Mouse (Mus musculus): ENCODE measurements around the gene Myzap. TPM values are rescaled to one million over a fixed set of nuclear protein-coding genes. Genes with fewer than 3 reads are reported as not detected.

The Myzap gene
- polyA plus RNA-seq, 1 experiment from 2014 or later = 17.3 TPM

GRCm38 (mm10) chr9:71592577-71593285, 571 bp upstream of the Myzap start:
- whole genome bisulfite sequencing = 32% methylated on average over 6 of the region's 6 CpGs
- peak; percentile 5; the same call in 1 of the 2 replicates for ATAC-seq (replicated peaks; ENCODE audit: low FRiP score)
- peak overlapping the region; percentile 51; the same call in 1 of the 2 replicates for H3K27ac ChIP-seq

GRCm38 (mm10) chr9:71591106-71591505, 1.1 kb downstream of the Myzap start:
- WGBS = 25% methylated on average over 5 of the region's 5 CpGs

More at GRCm38 (mm10) chr9:71592577-71593285, 571 bp upstream of the Myzap start:
- Histone ChIP-seq H3K4me3 (replicated peaks) (peak overlapping the region; percentile 65), H3K9ac (peak overlapping the region; percentile 57; the same call in 1 of the 2 replicates), H3K4me2 (peak overlapping the region; percentile 88), H3K9me3 (replicated peaks) (no peaks in the 10 kb centered on the region), H3K36me3 (no peaks in the 10 kb centered on the region), H3K4me1 (peaks cover 43% of the 10 kb centered on the region), H3K27me3 (0 out of 2 replicates have a peak, but pooled peaks cover 6% of the 10 kb centered on the region)

GRCm38 (mm10) chr9:71589771-71590170, 2.4 kb downstream of the Myzap start:
- Histone ChIP-seq H3K4me1 (peaks cover 42% of the 10 kb centered on the region), H3K9me3 (replicated peaks) (peaks cover 11% of the 10 kb centered on the region), H3K36me3 (peaks cover 6% of the 10 kb centered on the region), H3K4me3 (replicated peaks) (no peak overlapping the region), H3K27me3 (0 out of 2 replicates have a peak, but pooled peaks cover 6% of the 10 kb centered on the region), H3K9ac (no peak overlapping the region), H3K4me2 (peak overlapping the region; percentile 88), H3K27ac (no peak overlapping the region)
- ATAC-seq (replicated peaks; ENCODE audit: low FRiP score) = no peak
- WGBS = 54% methylated on average over 7 of the region's 7 CpGs

More at GRCm38 (mm10) chr9:71591106-71591505, 1.1 kb downstream of the Myzap start:
- H3K27ac ChIP-seq = 0 out of 2 replicates have a peak overlapping the region, but pooled peaks have one; percentile 6
- H3K9me3 ChIP-seq (replicated peaks) = no peaks in the 10 kb centered on the region
- peak overlapping the region; percentile 88 for H3K4me2 ChIP-seq
- no peak overlapping the region for H3K9ac ChIP-seq
- H3K4me3 ChIP-seq (replicated peaks) = peak overlapping the region; percentile 65
- no peaks in the 10 kb centered on the region for H3K36me3 ChIP-seq
- ATAC-seq (replicated peaks; ENCODE audit: low FRiP score) = no peak
- 0 out of 2 replicates have a peak, but pooled peaks cover 6% of the 10 kb centered on the region for H3K27me3 ChIP-seq
- H3K4me1 ChIP-seq = peaks cover 42% of the 10 kb centered on the region

GRCm38 (mm10) chr9:71588930-71589592, 3.1 kb downstream of the Myzap start:
- H3K9me3 ChIP-seq (replicated peaks) = peaks cover 11% of the 10 kb centered on the region
- H3K4me2 ChIP-seq = 0 out of 2 replicates have a peak overlapping the region, but pooled peaks have one; percentile 10
- H3K36me3 ChIP-seq = peaks cover 6% of the 10 kb centered on the region
- peak overlapping the region; percentile 14; the same call in 1 of the 2 replicates for H3K27ac ChIP-seq
- 0 out of 2 replicates have a peak, but pooled peaks cover 6% of the 10 kb centered on the region for H3K27me3 ChIP-seq
- H3K9ac ChIP-seq = no peak overlapping the region
- no peak for ATAC-seq (replicated peaks; ENCODE audit: low FRiP score)
- WGBS = 69% methylated on average over 2 of the region's 2 CpGs
- H3K4me1 ChIP-seq = peaks cover 42% of the 10 kb centered on the region
- H3K4me3 ChIP-seq (replicated peaks) = no peak overlapping the region

GRCm38 (mm10) chr9:71586408-71586807, 5.8 kb downstream of the Myzap start:
- no peak overlapping the region for H3K27ac ChIP-seq
- no peak overlapping the region for H3K4me3 ChIP-seq (replicated peaks)
- no peak overlapping the region for H3K9ac ChIP-seq
- H3K4me2 ChIP-seq = no peak overlapping the region
- 0 out of 2 replicates have a peak, but pooled peaks cover 6% of the 10 kb centered on the region for H3K27me3 ChIP-seq
- H3K36me3 ChIP-seq = peaks cover 6% of the 10 kb centered on the region
- no peak for ATAC-seq (replicated peaks; ENCODE audit: low FRiP score)
- 46% methylated on average over 3 of the region's 3 CpGs for WGBS
- H3K9me3 ChIP-seq (replicated peaks) = peaks cover 11% of the 10 kb centered on the region
- peaks cover 25% of the 10 kb centered on the region for H3K4me1 ChIP-seq

GRCm38 (mm10) chr9:71582771-71583170, 9.4 kb downstream of the Myzap start:
- Histone ChIP-seq H3K27me3 (no peaks in the 10 kb centered on the region), H3K9me3 (replicated peaks) (peaks cover 11% of the 10 kb centered on the region), H3K27ac (peak overlapping the region; percentile 42; the same call in 1 of the 2 replicates), H3K4me2 (no peak overlapping the region), H3K9ac (no peak overlapping the region), H3K4me1 (peaks cover 8% of the 10 kb centered on the region), H3K36me3 (peaks cover 6% of the 10 kb centered on the region), H3K4me3 (replicated peaks) (no peak overlapping the region)
- ATAC-seq (replicated peaks; ENCODE audit: low FRiP score) = no peak
- WGBS = 67% methylated on average over 1 of the region's 1 CpGs

GRCm38 (mm10) chr9:71578896-71579564, 13.1 kb downstream of the Myzap start:
- no peak for ATAC-seq (replicated peaks; ENCODE audit: low FRiP score)
- H3K36me3 ChIP-seq = no peaks in the 10 kb centered on the region
- WGBS = 64% methylated on average over 7 of the region's 7 CpGs

GRCm38 (mm10) chr9:71574440-71574839, 17.7 kb downstream of the Myzap start:
- no peaks in the 10 kb centered on the region for H3K9me3 ChIP-seq (replicated peaks)
- no peak overlapping the region for H3K27ac ChIP-seq
- H3K27me3 ChIP-seq = no peaks in the 10 kb centered on the region
- H3K4me3 ChIP-seq (replicated peaks) = no peak overlapping the region
- ATAC-seq (replicated peaks; ENCODE audit: low FRiP score) = no peak
- no peak overlapping the region for H3K9ac ChIP-seq
- 83% methylated on average over 3 of the region's 3 CpGs for WGBS
- no peaks in the 10 kb centered on the region for H3K36me3 ChIP-seq
- H3K4me2 ChIP-seq = no peak overlapping the region
- H3K4me1 ChIP-seq = peaks cover 11% of the 10 kb centered on the region

More at GRCm38 (mm10) chr9:71578896-71579564, 13.1 kb downstream of the Myzap start:
- no peak overlapping the region for H3K9ac ChIP-seq
- no peaks in the 10 kb centered on the region; the same call in 1 of the 2 replicates for H3K4me1 ChIP-seq
- H3K4me2 ChIP-seq = no peak overlapping the region
- peak overlapping the region; percentile 54 for H3K27ac ChIP-seq
- no peaks in the 10 kb centered on the region for H3K9me3 ChIP-seq (replicated peaks)
- H3K4me3 ChIP-seq (replicated peaks) = no peak overlapping the region
- no peaks in the 10 kb centered on the region for H3K27me3 ChIP-seq

- 85% methylated on average over 6 of the region's 6 CpGs for WGBS
- Histone ChIP-seq H3K4me1 (peaks cover 11% of the 10 kb centered on the region), H3K27me3 (no peaks in the 10 kb centered on the region), H3K4me2 (no peak overlapping the region), H3K9ac (no peak overlapping the region), H3K36me3 (no peaks in the 10 kb centered on the region), H3K4me3 (replicated peaks) (no peak overlapping the region), H3K9me3 (replicated peaks) (no peaks in the 10 kb centered on the region), H3K27ac (no peak overlapping the region)
- ATAC-seq (replicated peaks; ENCODE audit: low FRiP score) = no peak
Measured at GRCm38 (mm10) chr9:71573771-71574340, 18.3 kb downstream of the Myzap start.

GRCm38 (mm10) chr9:71571150-71571633, 21.0 kb downstream of the Myzap start:
- Histone ChIP-seq H3K27ac (peak overlapping the region; percentile 65), H3K27me3 (no peaks in the 10 kb centered on the region), H3K9me3 (replicated peaks) (no peaks in the 10 kb centered on the region), H3K36me3 (no peaks in the 10 kb centered on the region), H3K9ac (no peak overlapping the region), H3K4me2 (no peak overlapping the region), H3K4me3 (replicated peaks) (no peak overlapping the region), H3K4me1 (peaks cover 32% of the 10 kb centered on the region)
- ATAC-seq (replicated peaks; ENCODE audit: low FRiP score) = peak; percentile 84
- WGBS = 19% methylated on average over 7 of the region's 7 CpGs

GRCm38 (mm10) chr9:71570170-71570569, 22.0 kb downstream of the Myzap start:
- no peaks in the 10 kb centered on the region for H3K36me3 ChIP-seq
- 46% methylated on average over 7 of the region's 7 CpGs for WGBS
- no peak for ATAC-seq (replicated peaks; ENCODE audit: low FRiP score)
- H3K9ac ChIP-seq = no peak overlapping the region
- no peaks in the 10 kb centered on the region for H3K27me3 ChIP-seq
- H3K4me3 ChIP-seq (replicated peaks) = no peak overlapping the region
- H3K27ac ChIP-seq = no peak overlapping the region
- peaks cover 36% of the 10 kb centered on the region for H3K4me1 ChIP-seq
- no peaks in the 10 kb centered on the region for H3K9me3 ChIP-seq (replicated peaks)
- no peak overlapping the region for H3K4me2 ChIP-seq

Data from kidney, embryonic 15.5 days (tissue).